Mouse (Mus musculus) R1 (cell line): ENCODE measurements around the gene Rin2.

Experiments
- DNase-seq: peaks from one replicate; pipeline ENCODE4 v3.0.0-alpha.2; 2018; ENCODE audit warnings: low read depth, low spot score

Rin2 gene

DNA sequence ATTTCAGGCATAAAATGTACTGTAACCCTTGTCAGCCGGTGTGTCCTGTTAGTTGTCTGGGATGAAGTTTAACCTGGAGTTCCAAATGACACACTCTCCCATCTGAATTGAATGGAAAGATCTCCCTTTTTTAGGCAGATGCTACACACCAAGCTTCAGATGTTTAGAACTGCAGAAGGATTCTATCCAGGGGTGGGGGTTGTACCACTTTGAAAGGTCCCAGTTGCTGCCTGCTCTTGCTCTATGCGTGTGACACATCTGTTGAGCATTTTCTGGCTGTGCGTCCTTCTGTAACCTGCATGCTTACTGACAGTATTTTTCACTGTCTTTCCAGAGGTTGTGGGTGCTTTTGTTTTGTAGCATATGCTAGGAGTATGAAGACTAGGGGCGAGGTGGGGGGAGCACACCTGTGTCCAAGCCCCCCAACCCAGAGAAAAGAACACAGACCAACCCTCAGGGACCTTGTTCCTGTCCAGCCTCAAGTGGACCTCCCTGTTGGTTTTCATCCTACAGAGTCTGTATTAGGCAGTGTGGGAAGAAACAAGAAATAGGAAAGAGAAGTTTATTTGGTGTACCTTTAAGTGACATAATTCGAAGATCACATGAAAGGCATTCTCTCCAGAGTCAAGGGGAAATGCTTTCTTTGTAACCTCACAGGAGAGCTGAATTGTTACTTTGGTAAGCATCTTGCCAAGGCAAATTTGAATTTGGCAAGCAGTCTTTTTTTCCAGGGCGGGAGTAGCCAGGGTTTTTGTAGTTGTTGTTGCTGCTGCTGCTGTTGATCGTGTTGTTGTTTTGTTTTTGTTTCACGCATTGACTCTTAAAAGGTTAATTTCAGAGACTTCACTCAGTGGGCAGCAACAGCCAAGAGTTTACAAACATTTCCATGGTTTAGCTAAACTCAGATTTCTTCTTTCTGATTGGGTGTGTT lies 186.4 kb downstream of the Rin2 start:
- DNase-seq, result no peak

DNA sequence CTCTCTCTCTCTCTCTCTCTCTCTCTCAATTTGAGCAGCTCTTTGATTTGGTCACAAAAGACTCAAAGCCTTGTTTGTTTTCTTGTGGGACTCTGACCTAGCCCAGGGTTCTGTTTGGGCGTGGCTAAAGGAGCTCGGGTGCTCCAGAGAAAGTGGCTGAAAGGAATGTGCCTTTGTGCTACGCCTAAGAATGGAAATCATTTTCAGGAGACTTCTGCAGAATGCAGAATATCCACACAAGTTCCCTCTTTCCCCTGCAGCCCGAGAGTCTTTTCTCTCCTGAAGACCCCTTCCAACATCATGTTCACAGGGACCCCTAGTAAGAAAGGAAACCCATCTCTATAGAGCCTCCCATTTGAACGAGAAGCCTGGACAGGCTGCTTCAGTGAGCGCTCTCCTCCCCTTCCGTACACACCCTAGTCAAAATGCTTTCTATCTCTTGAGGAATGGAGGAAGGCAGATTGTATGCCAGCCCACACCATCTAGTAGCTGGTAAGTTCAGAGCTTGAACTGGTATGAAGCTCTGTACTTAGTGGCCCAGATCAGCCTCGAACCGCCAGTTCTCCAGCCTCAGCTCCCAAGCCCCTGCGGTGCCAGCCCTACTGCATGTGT lies 187.3 kb downstream of the Rin2 start:
- DNase-seq, result peak; percentile 72

DNA sequence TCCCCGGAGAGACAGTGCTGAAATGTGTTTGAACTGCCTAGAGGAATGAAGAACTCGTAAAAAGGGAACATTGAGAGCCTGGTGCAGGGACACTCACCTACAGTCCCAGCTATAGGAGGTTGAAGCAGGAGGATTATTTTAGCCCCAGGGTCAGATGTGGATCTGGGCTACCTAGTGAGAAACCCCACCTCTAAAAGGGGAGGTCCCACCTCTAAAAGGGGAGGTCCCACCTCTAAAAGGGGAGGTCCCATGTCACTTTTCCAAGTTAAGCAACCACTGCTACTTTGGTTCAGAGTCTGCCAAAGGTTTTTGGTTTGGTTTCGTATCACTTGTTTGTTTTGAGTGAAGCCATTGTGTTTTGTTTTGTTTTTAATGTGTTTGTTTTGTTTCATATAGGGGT lies 190.3 kb downstream of the Rin2 start:
- peak; percentile 56 for DNase-seq

DNA sequence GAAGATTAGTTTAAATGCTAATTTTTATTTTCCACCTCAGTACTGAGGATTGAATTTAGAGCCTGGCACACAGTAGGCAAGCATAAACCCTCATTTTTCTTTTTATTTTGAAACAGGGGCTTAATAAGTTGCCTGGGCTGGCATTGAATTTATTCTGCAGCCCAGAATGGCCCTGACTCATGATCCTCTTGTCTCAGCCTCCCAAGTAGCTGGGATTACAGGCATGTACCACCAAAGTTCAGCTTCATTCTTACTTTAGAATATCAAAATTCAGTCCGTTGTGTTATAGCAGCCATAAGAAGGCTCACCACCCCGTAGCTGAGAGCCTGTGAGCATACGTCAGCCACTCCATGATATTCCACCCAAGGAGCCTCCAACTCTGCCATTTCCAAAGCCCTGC lies 191.2 kb downstream of the Rin2 start:
- DNase-seq, result no peak

DNA sequence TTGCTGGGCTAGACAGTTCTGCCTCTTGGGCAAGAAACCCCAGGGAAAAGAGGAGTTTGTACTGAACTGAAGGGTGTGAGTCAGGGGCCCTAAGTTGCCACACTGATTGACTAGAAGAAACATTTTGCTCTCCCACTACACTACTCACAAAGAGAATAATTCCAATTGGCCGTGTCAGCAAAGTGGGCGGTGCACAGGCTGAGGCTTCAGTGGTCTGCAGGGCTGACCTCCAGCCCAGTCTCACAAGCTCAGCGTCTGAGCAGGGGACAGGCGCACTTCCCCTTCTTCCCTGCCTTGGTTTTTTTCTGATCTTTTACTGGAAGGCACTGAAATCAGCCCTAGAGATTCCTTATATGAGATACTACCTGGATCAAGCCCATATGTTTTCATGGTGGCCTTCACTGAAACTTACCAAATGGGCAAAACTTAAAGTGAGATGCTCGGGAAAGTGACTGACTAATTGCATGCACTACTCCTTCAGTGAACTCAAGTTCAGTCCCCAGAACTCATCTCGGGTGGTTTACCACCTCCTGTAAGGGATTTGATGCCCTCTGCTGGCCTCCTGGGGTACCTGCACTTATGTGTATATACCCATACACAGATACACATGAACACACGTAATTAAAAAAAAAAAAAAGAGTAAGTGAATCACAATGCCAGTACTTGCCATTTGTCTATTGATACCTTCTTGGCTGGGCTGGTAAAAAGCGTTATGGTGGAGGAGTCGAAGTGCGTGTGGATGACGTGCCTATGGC lies 191.9 kb downstream of the Rin2 start:
- DNase-seq, result peak; percentile 63

DNA sequence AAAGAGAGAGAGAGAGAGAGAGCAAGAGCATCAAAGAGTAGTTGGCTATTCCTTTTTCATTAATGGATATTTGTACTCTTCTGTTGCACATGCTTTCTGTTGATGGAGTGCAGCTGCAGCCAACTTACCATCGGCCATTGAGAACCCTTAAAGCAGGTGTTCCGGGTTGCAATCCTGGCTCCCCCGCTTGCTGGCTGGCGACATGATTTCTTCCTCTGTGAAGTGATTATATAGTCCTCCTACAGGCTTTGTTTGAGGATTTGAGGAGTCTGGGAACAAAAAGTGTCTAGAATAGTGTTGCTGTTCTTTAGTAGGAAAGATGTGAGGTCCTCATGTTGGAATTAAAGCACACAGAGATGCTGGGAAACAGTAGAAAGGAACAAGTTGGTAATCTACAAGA lies 196.3 kb downstream of the Rin2 start:
- DNase-seq, result no peak

DNA sequence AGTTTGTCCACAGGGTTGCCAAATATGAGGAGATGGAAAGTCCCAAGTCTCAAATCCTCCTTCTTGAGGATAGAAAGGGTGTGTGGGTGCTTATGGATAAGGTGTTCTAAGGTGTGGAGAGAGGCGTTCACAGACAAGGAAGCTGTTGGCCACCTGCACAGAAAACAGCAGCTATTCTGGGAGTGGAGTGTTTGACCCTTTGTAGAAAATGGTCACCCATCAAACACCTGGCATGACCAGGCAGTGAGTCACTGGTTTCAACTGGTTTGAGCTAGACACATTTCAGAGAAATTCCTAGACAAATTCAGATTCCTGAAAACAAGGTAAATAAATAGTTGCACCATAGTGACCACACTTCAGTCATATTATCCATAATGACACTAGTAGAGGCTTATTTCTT lies 197.1 kb downstream of the Rin2 start:
- DNase-seq, result no peak

DNA sequence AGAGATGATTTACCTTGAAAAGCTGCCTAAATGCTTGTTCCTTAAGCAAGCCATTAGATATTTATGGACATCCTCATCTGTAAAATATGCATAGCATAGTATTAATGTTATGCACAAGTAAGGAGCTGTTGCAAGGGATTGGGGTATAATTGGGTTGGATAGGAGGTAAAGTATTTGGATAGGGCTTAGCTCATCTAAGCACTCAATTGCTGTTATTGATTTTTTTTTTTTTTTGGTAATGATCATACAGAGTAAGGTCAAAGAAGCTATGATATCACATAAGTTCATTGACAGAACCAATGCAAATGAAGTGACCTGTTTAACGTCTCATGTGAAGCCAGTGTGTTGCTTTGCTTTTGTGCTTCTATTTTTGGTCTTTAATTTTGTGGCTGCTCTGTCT lies 198.9 kb downstream of the Rin2 start:
- no peak for DNase-seq

DNA sequence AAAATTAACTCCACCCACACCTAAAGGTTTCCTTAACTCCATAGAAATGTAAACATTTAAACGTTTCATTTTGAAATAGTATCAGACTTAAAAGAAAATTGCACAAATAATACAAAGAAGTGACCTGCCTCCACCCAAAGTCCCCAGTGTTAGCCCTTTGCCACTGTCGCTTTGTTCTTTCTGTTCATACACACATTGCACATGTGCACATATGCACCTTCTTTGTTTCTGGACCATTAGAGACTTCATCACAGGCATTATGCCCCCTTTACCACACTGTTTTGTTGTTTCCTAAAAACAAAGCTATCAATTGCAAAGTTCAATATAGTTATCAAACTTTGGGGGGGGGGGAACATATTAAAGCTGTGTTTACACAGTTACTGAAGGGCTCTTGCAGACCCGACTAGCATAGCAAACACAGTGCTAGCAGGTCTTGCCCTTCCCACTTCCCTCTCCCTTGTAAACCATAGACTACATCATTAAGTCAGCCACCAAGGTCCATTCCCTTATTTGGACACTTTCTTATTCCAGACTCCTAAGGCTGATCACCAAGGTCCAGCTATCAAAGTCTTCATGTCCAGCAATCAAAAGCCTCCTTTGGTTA lies 200.0 kb downstream of the Rin2 start:
- no peak for DNase-seq

DNA sequence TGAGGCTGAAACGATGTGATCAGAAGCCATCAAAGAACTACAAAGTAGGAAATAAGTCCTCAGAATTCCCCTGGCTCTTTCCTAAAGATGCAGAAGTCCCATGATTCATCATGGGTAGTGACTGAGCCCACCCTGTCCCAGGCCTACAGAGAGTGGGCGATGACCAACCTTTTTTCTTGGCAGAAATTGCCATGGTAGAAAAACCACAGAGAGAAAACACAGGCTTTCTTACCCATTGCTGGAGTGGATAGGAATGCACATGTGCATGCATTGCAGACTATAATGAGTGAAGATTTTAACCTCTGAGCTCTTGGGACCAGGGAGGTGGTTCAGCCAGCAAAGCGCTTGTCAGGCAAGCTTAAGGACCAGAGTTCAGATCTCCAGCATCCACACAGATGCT lies 202.2 kb downstream of the Rin2 start:
- no peak for DNase-seq

DNA sequence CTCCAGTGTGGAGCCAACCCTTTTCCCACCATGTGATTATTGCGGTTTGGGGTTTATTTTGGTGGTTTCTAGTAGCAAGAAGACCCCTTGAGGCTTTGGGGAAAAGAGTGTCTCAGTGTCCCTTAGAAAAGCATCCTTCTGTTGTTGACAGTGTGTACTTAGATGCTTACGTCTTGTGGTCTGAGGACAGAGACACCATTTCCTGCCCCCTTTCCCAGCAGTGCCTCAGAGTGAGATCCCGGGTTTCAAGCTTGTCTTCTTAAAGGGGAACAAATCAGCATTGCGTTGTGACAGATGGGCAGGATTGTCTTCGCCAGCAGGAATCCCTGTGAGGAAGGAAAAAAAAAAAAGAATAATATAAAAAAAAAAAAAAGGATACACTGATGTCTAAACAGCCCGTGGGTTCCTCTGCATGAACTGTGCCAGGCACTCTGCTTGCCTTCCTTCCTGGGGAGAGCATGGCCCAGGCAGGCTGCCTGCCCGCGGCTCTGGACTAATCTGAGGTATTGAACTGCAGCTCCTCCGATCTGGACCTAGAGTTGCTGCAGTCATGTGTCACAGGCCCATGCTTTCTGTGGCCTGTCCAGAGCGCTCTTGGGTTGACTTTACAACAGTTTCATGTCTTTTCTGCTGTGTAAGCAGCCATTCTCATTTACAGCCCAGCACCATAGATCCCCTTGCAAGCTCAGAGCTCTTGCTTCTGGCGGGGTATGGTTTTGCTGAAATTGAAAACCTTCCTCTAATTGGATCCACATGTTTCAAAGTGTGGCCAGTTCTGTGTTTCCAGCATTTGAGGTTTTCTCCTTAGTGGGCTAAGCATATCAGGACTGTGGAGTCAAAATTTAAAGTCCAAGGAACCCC lies 206.1 kb downstream of the Rin2 start:
- DNase-seq, result no peak

DNA sequence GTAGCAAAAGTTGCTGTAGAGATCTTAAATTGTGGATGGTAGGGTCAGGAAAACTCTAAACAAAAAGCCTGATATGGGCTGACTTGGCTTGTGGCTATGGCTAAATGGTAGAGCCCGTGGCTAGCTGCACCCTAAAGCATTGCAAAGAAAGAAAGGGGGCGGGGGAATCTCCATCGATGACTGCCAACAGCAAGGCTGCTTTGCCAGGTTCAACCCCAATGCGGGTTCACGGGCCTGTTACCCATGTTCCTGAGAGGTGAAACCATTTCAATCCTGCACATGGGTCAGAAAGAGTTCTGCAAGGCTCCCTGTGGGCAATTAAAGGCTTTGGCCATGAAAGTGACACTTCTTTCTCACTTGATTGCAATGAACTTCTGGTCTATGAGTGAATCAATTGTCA lies 206.9 kb downstream of the Rin2 start:
- no peak for DNase-seq

DNA sequence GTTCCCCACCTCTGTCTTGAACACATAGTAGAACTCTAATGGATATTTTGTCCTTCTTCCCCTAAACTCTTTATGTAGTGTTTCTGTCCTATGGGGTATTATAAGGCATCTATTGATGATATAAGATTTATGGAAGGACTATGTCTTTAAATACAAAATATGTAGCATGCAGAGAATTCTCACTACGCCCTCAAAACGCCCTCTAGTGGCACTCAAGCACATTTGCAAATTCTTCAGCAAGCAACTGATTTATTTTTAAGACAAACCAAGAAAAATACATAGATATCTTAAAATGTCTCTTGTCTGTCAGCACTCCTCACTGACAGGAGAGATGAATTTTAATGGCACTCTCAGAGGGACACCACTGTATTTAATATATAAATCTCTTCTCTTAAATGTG lies 207.4 kb downstream of the Rin2 start:
- peak; percentile 28 for DNase-seq

DNA sequence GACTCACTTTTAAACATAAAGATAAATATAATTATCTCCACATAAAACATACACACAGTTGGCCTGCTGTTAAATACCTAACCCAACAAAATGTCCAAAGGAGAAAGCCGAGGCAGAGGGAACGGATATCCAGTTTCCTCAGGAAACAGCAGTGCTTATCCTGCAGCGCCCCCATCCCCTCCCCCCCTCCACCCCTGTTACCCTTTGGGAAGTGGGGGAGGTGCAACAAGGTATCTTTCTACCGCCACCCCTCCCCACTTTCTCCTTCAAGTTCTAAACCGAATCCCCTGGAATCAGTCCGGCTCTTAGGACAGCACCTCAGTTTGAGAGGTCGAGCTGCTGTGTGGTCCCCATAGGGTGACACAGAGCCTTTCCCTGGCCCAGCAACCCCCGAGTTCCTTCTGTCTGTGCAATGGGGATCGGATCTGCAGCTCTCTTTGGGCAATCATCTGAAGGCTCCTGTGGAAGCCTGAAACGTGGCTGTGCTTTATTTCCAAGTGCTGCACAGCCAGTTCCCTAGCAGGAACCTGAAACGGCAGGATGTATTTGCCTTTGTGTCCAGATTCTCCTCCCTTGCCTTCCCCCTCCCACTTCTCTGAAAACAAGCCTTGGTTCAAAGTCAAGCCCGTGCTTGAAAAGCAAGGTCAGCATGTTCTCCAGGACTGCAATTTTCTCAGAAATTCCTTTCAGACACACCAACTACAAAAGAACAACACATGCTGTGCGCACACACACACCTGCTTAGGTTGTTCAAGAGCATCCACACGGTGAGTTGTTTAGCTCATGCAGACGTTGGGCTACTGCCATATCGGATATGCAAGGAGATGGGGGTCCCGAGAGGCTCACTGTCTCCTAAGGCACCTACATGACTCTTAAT lies 209.3 kb downstream of the Rin2 start:
- DNase-seq, result peak; percentile 76

DNA sequence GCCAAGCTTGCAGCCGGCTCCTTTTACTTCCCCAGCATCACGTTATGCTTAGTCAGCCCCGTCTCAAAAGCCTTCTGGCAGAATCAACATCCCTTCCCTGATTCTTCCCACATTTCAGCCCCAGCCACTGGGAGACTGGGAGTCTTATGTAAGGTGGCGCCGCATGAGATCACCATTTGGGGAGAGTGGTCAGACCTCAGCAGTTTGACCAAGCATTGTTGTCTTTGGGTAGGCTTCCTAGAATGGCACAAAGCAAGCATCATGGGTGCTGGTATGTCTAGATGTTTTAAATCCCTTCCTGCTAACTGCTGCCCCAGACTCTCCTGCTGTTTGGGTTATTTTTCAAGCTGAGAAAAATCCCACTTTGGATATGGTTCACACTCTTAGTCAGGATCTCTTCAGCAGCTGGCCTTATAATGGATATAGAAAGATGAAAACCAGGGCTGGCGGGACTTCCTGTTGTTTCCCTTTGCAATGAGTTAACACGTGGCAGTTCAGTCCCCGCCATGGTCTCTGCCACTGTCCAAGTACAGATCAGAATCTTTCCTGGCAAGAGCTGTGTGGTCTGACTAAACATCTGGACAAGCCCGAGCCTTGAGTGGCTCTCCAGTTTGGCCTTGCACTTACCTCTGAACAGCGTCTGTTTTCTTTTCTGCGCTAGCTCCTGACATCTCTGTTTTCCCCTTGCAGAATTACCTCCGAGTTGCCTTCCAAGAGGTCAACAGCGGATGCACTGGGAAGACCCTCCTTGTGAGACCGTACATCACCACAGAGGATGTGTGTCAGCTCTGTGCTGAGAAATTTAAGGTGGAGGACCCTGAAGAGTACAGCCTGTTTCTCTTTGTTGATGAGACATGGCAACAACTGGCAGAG lies 210.1 kb downstream of the Rin2 start:
- no peak for DNase-seq

DNA sequence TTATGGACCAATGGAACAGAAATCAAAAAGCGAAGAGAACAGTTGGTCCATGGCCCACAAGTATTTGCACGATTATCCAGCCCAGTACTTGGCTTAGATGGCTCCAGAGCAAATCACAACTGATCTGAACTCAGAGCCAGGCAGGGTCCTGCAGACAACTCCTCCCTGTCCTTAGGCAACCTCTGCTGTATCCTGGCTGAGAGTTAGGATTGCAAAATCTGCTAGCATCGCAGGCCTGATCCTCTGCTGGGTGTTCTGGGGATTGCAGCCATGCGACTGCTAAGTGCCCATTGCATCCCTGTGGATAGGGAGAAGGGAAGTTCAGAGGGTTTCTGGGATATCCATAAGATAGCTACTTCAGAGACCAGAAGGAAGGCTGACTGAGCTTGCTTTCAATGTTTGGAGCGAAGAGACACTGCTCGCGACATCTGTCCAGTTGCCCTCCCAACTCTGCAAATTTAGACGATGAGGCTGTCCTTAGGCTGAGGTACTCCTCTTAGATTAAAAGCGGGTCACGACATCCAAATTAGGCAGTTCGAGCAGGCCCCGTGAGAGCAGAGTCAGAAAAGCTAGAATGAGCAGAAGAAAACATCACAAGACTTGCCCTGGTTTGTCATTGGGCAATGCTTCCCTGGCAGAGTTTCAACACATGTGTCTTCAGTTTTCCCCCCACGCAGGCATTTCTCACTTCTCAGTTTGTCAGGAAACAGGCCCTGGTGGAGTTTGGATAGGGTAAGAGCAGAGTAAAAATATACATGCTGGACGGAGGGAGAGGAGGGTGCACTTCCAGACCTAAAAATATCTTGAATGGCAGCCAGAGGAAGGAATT lies 213.1 kb downstream of the Rin2 start:
- DNase-seq, result peak; percentile 54

DNA sequence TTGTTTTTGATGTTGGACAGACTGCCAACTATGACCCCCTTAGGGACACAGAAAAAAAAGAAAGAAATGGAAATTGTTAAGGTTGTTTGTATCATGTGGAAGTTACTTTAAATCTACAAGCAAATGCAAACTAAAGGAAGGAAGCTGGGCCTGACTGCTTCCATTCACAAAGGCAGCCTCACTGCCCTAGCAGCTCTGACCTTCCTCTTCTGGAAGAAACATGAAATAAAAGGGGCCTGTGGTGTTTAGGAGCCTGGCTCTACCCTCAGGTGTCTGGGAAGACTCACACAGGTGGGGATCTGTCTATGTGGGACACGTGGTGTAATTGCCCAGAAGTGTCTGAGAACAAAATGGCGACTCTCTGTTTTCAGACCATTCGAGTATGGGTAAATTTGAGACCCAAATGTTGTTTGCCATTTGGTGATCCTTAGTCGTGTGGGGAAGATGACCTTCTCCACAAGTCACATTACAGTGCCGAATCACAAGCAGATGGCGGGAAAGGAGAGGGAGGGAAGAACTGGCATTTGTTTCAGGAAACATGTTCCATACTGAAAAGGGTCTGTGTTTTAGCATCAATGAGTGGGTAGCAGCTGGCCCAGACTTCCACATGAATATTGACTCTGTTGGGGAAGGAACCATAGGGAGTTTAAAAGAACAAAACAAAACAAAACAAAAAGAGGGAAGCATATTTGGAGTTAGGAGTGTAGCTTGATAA lies 213.9 kb downstream of the Rin2 start:
- DNase-seq, result no peak

DNA sequence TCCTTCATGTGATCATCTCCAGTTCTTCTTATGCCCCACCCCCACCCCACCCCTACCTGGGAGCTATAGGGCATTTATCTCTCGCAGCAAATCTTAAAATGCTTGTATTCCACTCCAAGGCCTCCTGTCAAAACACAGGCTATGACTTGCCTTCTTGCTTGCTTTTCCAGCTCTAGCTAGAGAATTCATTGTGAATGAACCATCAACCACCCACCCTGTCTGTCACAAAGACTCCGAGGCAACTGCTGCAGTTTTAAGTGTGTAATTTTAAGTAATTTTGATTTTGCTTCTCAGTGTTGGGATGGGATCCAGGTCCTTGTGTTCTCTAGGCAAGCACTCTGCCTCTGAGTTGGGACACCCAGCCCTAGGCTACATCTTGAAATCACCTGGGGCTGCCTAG lies 215.6 kb downstream of the Rin2 start:
- no peak for DNase-seq
